Mouse (Mus musculus) bone marrow macrophage, adult 2 months (primary cell): ENCODE results near the gene Adamtsl1. TPM values are rescaled to one million over a fixed set of nuclear protein-coding genes. Genes with fewer than 3 reads are reported as not detected.

Experiments used
- H3K27ac ChIP-seq: 2 replicates; pipeline ENCODE4 v1.5.1; 2012; ENCODE audit warnings: low read depth, low read length; ENCODE audit not compliant: insufficient read depth
- H3K4me1 ChIP-seq: 2 replicates; pipeline ENCODE4 v1.6.1; 2012; ENCODE audit warnings: low read length; ENCODE audit not compliant: control insufficient read depth, insufficient read depth
- H3K4me3 ChIP-seq: 2 replicates; pipeline ENCODE4 v1.5.1; 2012; ENCODE audit warnings: mild to moderate bottlenecking, low read length, moderate library complexity; ENCODE audit not compliant: insufficient read depth
- CTCF ChIP-seq: IDR thresholded peaks from 2 replicates; pipeline ENCODE4 v1.5.1; 2012; ENCODE audit warnings: low read depth, mild to moderate bottlenecking, low read length, moderate library complexity
- POLR2A ChIP-seq: IDR thresholded peaks from 2 replicates; pipeline ENCODE4 v1.6.1; 2012; ENCODE audit warnings: mild to moderate bottlenecking, low read depth, low read length, borderline replicate concordance
- polyA plus RNA-seq: library from polyadenylated mRNA; stranded (reverse); fragments of >200 nt; gene quantifications from 2 replicates; pipeline ENCODE4 v1.2.4, GENCODE M21; 2012; ENCODE audit not compliant: missing spikeins, insufficient read depth, insufficient read length

Adamtsl1 gene
- polyA plus RNA-seq, 1 experiment: not detected

GRCm38 (mm10) chr4:86278546-86278945 is 764.6 kb downstream of the Adamtsl1 start:
- H3K27ac ChIP-seq: no peak overlapping the region
- H3K4me3 ChIP-seq: no peak overlapping the region
- no peaks in the 10 kb centered on the region for H3K4me1 ChIP-seq
- TF ChIP-seq CTCF: no peak
- TF ChIP-seq POLR2A: no peak

- TF ChIP-seq CTCF: no peak
- H3K27ac ChIP-seq: no peak overlapping the region
- H3K4me3 ChIP-seq: no peak overlapping the region
- no peaks in the 10 kb centered on the region for H3K4me1 ChIP-seq
These were observed 772.6 kb downstream of the Adamtsl1 start for GRCm38 (mm10) chr4:86286572-86286971.

- Histone ChIP-seq H3K4me1 (no peaks in the 10 kb centered on the region), H3K4me3 (no peak overlapping the region), H3K27ac (no peak overlapping the region)
- TF ChIP-seq POLR2A: no peak
- no peak for TF ChIP-seq CTCF
These were observed 774.3 kb downstream of the Adamtsl1 start for GRCm38 (mm10) chr4:86288264-86288663.

- no peak overlapping the region for H3K4me3 ChIP-seq
- TF ChIP-seq POLR2A (no peak), CTCF (no peak)
- H3K27ac ChIP-seq: no peak overlapping the region
- no peaks in the 10 kb centered on the region for H3K4me1 ChIP-seq
These were observed 775.7 kb downstream of the Adamtsl1 start for GRCm38 (mm10) chr4:86289511-86290273.

GRCm38 (mm10) chr4:86294828-86295251 is 780.9 kb downstream of the Adamtsl1 start:
- H3K4me3 ChIP-seq: no peak overlapping the region
- no peak for TF ChIP-seq CTCF
- TF ChIP-seq POLR2A: no peak
- H3K4me1 ChIP-seq: no peaks in the 10 kb centered on the region
- no peak overlapping the region for H3K27ac ChIP-seq

GRCm38 (mm10) chr4:86301469-86301868 is 787.5 kb downstream of the Adamtsl1 start:
- H3K4me1 ChIP-seq: no peaks in the 10 kb centered on the region
- no peak for TF ChIP-seq POLR2A
- no peak for TF ChIP-seq CTCF
- H3K27ac ChIP-seq: no peak overlapping the region
- no peak overlapping the region for H3K4me3 ChIP-seq

- Histone ChIP-seq H3K4me1 (no peaks in the 10 kb centered on the region), H3K27ac (no peak overlapping the region), H3K4me3 (no peak overlapping the region)
- TF ChIP-seq POLR2A (no peak), CTCF (no peak)
These were observed 788.1 kb downstream of the Adamtsl1 start for GRCm38 (mm10) chr4:86302095-86302494.

- H3K27ac ChIP-seq: no peak overlapping the region
- TF ChIP-seq CTCF: no peak
- no peak for TF ChIP-seq POLR2A
- no peaks in the 10 kb centered on the region for H3K4me1 ChIP-seq
- no peak overlapping the region for H3K4me3 ChIP-seq
These were observed 792.8 kb downstream of the Adamtsl1 start for GRCm38 (mm10) chr4:86306753-86307152.

GRCm38 (mm10) chr4:86309178-86309577 is 795.2 kb downstream of the Adamtsl1 start:
- Histone ChIP-seq H3K27ac (no peak overlapping the region), H3K4me3 (no peak overlapping the region), H3K4me1 (no peaks in the 10 kb centered on the region)
- TF ChIP-seq CTCF (no peak), POLR2A (no peak)

GRCm38 (mm10) chr4:86310806-86311730 is 797.1 kb downstream of the Adamtsl1 start:
- no peak overlapping the region for H3K27ac ChIP-seq
- no peaks in the 10 kb centered on the region for H3K4me1 ChIP-seq
- no peak overlapping the region for H3K4me3 ChIP-seq
- TF ChIP-seq CTCF: no peak
- TF ChIP-seq POLR2A: no peak
